Mouse (Mus musculus): ENCODE measurements around the gene Tmem120a.

The Tmem120a gene

GRCm38 (mm10) chr5:135733071-135733470 is 11.2 kb downstream of the Tmem120a start:
- no peak for DNase-seq (ENCODE audit: low spot score)

GRCm38 (mm10) chr5:135731322-135731721 is 12.9 kb downstream of the Tmem120a start:
- no peak for DNase-seq (ENCODE audit: low spot score)

- no peak for DNase-seq (ENCODE audit: low spot score)
These were observed 13.3 kb downstream of the Tmem120a start for GRCm38 (mm10) chr5:135730916-135731315.

GRCm38 (mm10) chr5:135730278-135730677 is 14.0 kb downstream of the Tmem120a start:
- DNase-seq (ENCODE audit: low spot score), result no peak

- no peak for DNase-seq (ENCODE audit: low spot score)
These were observed 14.9 kb downstream of the Tmem120a start for GRCm38 (mm10) chr5:135729351-135729750.

- DNase-seq (ENCODE audit: low spot score), result no peak
These were observed 15.9 kb downstream of the Tmem120a start for GRCm38 (mm10) chr5:135728361-135728760.

- no peak for DNase-seq (ENCODE audit: low spot score)
These were observed 16.4 kb downstream of the Tmem120a start for GRCm38 (mm10) chr5:135727871-135728270.

GRCm38 (mm10) chr5:135726641-135727346 is 17.5 kb downstream of the Tmem120a start:
- DNase-seq (ENCODE audit: low spot score), result no peak

GRCm38 (mm10) chr5:135725991-135726390 is 18.3 kb downstream of the Tmem120a start:
- DNase-seq (ENCODE audit: low spot score), result no peak

- DNase-seq (ENCODE audit: low spot score), result no peak
These were observed 18.8 kb downstream of the Tmem120a start for GRCm38 (mm10) chr5:135725391-135725841.

GRCm38 (mm10) chr5:135724536-135725322 is 19.5 kb downstream of the Tmem120a start:
- no peak for DNase-seq (ENCODE audit: low spot score)

- DNase-seq (ENCODE audit: low spot score), result no peak
These were observed 21.0 kb downstream of the Tmem120a start for GRCm38 (mm10) chr5:135723165-135723751.

- DNase-seq (ENCODE audit: low spot score), result peak; percentile 69
These were observed 22.1 kb downstream of the Tmem120a start for GRCm38 (mm10) chr5:135722121-135722520.

- no peak for DNase-seq (ENCODE audit: low spot score)
These were observed 23.2 kb downstream of the Tmem120a start for GRCm38 (mm10) chr5:135721076-135721475.

- DNase-seq (ENCODE audit: low spot score), result no peak
These were observed 24.1 kb downstream of the Tmem120a start for GRCm38 (mm10) chr5:135720121-135720520.

GRCm38 (mm10) chr5:135719586-135720120 is 24.6 kb downstream of the Tmem120a start:
- no peak for DNase-seq (ENCODE audit: low spot score)

GRCm38 (mm10) chr5:135715624-135716023 is 28.6 kb downstream of the Tmem120a start:
- DNase-seq (ENCODE audit: low spot score), result no peak

- DNase-seq (ENCODE audit: low spot score), result no peak
These were observed 30.6 kb downstream of the Tmem120a start for GRCm38 (mm10) chr5:135713441-135714218.

GRCm38 (mm10) chr5:135712803-135713202 is 31.4 kb downstream of the Tmem120a start:
- no peak for DNase-seq (ENCODE audit: low spot score)

- DNase-seq (ENCODE audit: low spot score), result no peak
These were observed 32.5 kb downstream of the Tmem120a start for GRCm38 (mm10) chr5:135711582-135712355.
